Mouse (Mus musculus): ENCODE measurements at regions not wholly inside any gene's neighbourhood (a gene's known extent, or its start where the extent isn't known, plus 50 kb on each side); places are given as distances from the start of the nearest gene placed in this dataset.

GRCm38 (mm10) chr15:31724252-31724651 lies 122.6 kb downstream of the Fam173b start:
- no peak for TF ChIP-seq POLR2A (IDR thresholded peaks at IDR 0.05; ENCODE audit: borderline replicate concordance, extremely low read depth, insufficient read depth, insufficient read length, poor library complexity, severe bottlenecking)
- no peak for TF ChIP-seq CTCF (IDR thresholded peaks at IDR 0.05; ENCODE audit: borderline replicate concordance, extremely low read depth, insufficient read depth, insufficient read length)
